Mouse (Mus musculus) thymus, adult 2 months (tissue): ENCODE data around the gene Adam1a. TPM values are rescaled to one million over a fixed set of nuclear protein-coding genes. Genes with fewer than 3 reads are reported as not detected.
"Not testable (repeated sequence)": the region's sequence is repeated elsewhere in the genome, so short reads cannot be mapped to it uniquely, and the experiment has no call there.

ENCODE experiments used
- DNase-seq: peaks from one replicate; pipeline ENCODE4 v3.0.0; 2021
- H3K27ac ChIP-seq: fragments of 200-500 bp; 2 replicates; pipeline ENCODE4 v1.5.1; 2012; ENCODE audit warnings: low read length, control low read depth; ENCODE audit not compliant: control insufficient read depth, insufficient read depth
- H3K27me3 ChIP-seq: fragments of 200-500 bp; 2 replicates; pipeline ENCODE4 v1.6.1; 2012; ENCODE audit warnings: mild to moderate bottlenecking, low read length, moderate library complexity, mixed read lengths; ENCODE audit not compliant: control insufficient read depth, insufficient read depth
- H3K36me3 ChIP-seq: fragments of 200-500 bp; 2 replicates; pipeline ENCODE4 v1.6.1; 2012; ENCODE audit warnings: mild to moderate bottlenecking, low read length, moderate library complexity; ENCODE audit not compliant: control insufficient read depth, insufficient read depth
- H3K4me1 ChIP-seq: fragments of 200-500 bp; replicated peaks from 2 replicates; pipeline ENCODE4 v1.6.1; 2012; ENCODE audit warnings: low read length; ENCODE audit not compliant: control insufficient read depth, insufficient read depth
- H3K4me3 ChIP-seq: fragments of 200-500 bp; 2 replicates; pipeline ENCODE4 v1.5.1; 2012; ENCODE audit warnings: mild to moderate bottlenecking, low read length, control low read depth, moderate library complexity; ENCODE audit not compliant: control insufficient read depth, insufficient read depth
- CTCF ChIP-seq: fragments of 200-500 bp; IDR thresholded peaks from 2 replicates; pipeline ENCODE4 v1.5.1; 2012; ENCODE audit warnings: mild to moderate bottlenecking, control low read depth, low read length, moderate library complexity, borderline replicate concordance; ENCODE audit not compliant: control insufficient read depth, poor library complexity, insufficient read depth; ENCODE audit errors: extremely low read depth
- POLR2A ChIP-seq: fragments of 200-500 bp; IDR thresholded peaks from 2 replicates; pipeline ENCODE4 v1.6.1; 2012; ENCODE audit warnings: mild to moderate bottlenecking, low read length, control low read depth, moderate library complexity; ENCODE audit not compliant: control insufficient read depth, poor library complexity, insufficient read depth; ENCODE audit errors: extremely low read depth
- whole genome bisulfite sequencing: fragments of 180-500 bp; shearing (Covaris S2); methylation state at CpG from one replicate; pipeline ENCODE4 v1.1.7; 2018; 5-methylcytosine and 5-hydroxymethylcytosine counted together
- polyA plus RNA-seq: library from polyadenylated mRNA; depleted of rRNA; stranded (reverse); fragments of >200 nt; gene quantifications from 2 replicates; pipeline ENCODE4 v1.2.3, GENCODE M21; 2012

Gene Adam1a
- polyA plus RNA-seq, 1 experiment, result 6.8 TPM

DNA sequence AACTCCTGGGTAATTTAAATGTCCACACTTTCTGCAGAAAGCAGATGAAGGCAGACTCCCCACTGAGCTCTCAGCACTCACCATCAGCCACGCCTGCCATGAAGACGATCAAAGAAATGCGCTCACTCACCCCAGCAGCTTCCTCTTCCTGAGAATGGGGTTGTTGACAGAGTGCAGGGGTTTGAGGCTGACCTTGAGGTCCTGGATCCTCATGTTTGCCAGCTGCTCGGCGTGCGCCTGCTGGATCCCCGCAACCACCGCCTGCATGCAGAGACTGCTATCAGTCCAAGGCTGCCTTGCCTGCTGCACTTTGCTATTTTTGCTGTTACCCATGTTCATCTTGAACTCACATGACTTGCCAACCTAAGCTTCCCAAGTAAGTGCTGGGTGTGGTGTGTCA, 18.3 kb downstream of the Adam1a start:
- no peak overlapping the region for H3K4me3 ChIP-seq
- H3K27me3 ChIP-seq, result no peaks in the 10 kb centered on the region
- H3K27ac ChIP-seq, result no peak overlapping the region
- no peak for DNase-seq
- TF ChIP-seq CTCF (no peak), POLR2A (no peak)
- no peaks in the 10 kb centered on the region for H3K4me1 ChIP-seq
- WGBS, result 41% methylated on average over 8 of the region's 8 CpGs
- H3K36me3 ChIP-seq, result peaks cover 70% of the 10 kb centered on the region

DNA sequence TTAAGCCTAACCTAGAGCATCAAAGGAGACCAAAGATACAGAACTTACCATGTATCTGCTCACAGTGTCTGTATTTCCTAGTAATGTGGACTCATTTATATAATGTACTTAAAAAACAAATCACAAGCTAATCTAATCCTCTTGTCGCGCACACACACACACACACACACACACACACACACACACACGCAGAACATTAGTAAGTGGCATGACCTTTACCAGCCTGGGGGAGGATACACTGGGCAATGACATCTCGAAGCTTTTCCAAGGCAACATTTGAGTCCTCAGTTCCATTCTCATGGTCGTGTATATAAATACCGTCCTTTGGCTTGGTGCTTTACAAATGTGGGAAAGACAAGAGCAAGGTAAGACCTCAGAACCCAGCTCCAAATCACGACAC, 18.8 kb downstream of the Adam1a start:
- Histone ChIP-seq H3K27me3 (no peaks in the 10 kb centered on the region), H3K27ac (no peak overlapping the region), H3K4me3 (no peak overlapping the region), H3K4me1 (no peaks in the 10 kb centered on the region), H3K36me3 (peaks cover 68% of the 10 kb centered on the region)
- TF ChIP-seq CTCF, result no peak
- TF ChIP-seq POLR2A, result no peak
- DNase-seq, result no peak
- 91% methylated on average over 7 of the region's 7 CpGs for WGBS

DNA sequence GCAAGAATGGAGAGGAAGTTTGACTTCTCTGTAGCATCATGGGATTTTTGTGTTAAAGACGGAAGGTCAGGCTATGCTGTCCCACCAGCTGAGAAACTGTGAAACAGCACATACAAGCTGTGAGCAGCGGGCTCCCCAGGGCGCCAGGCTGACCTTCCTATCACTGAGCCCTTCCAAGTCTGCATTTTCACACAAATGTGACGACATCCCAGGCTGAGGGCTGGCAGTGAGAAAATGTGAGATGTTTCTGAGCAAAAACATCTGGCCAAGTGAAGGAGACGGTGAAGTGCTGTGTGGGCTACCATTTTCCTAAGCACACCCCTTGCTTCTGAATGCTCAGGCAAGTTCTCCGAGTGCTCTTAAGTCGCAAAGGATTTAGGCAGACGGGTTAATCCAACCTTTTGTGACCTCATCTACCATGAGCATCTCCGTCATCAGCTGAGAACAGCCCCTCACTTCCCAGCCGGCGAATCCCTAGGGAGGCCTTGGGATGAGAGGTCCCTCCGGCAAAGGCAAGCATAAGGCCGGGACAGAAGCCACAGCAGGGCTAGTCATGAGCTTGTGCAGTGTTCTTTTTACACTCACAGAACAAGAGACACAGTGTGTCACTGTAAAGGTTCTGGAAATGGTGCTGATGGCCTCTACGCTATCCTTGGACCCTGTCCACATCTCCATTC, 19.4 kb downstream of the Adam1a start:
- no peak for TF ChIP-seq CTCF
- no peak for TF ChIP-seq POLR2A
- no peaks in the 10 kb centered on the region for H3K27me3 ChIP-seq
- H3K4me3 ChIP-seq, result no peak overlapping the region
- 97% methylated on average over 14 of the region's 14 CpGs for WGBS
- no peaks in the 10 kb centered on the region for H3K4me1 ChIP-seq
- H3K27ac ChIP-seq, result no peak overlapping the region
- peaks cover 68% of the 10 kb centered on the region for H3K36me3 ChIP-seq
- DNase-seq, result no peak

DNA sequence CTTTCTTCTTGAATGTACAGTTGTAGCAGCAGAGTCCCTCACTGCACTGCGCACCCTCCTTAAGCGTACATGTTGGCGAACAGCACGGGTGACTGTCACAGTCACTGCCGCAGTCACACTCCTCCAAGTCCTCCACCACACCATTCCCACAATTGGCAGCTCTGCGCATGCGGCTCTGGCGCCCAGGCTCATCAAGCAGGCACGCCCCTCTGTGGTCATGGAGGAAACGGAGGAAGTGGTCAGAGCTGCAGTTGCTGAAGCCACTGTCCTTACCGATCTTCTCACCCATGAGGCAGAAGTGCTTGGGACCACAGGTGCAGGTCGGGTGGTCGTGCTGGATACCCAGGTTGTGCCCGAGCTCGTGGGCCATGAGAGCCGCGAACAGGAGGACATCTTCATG, 25.5 kb downstream of the Adam1a start:
- not testable (repeated sequence) for H3K4me3 ChIP-seq, H3K27me3 ChIP-seq, H3K27ac ChIP-seq, H3K4me1 ChIP-seq, DNase-seq
- H3K36me3 ChIP-seq, result peaks cover 19% of the 10 kb centered on the region; the same call in 1 of the 2 replicates
- WGBS, result 24% methylated on average over 10 of the region's 17 CpGs

GRCm38 (mm10) chr5:121518983-121519382, 26.3 kb downstream of the Adam1a start:
- no peak for DNase-seq
- no peak for TF ChIP-seq CTCF
- H3K27me3 ChIP-seq, result no peaks in the 10 kb centered on the region
- WGBS, result 73% methylated on average over 9 of the region's 9 CpGs
- H3K27ac ChIP-seq, result no peak overlapping the region
- H3K4me1 ChIP-seq, result 0 out of 2 replicates have a peak, but pooled peaks cover 4% of the 10 kb centered on the region
- no peak overlapping the region for H3K4me3 ChIP-seq
- peaks cover 13% of the 10 kb centered on the region; the same call in 1 of the 2 replicates for H3K36me3 ChIP-seq

DNA sequence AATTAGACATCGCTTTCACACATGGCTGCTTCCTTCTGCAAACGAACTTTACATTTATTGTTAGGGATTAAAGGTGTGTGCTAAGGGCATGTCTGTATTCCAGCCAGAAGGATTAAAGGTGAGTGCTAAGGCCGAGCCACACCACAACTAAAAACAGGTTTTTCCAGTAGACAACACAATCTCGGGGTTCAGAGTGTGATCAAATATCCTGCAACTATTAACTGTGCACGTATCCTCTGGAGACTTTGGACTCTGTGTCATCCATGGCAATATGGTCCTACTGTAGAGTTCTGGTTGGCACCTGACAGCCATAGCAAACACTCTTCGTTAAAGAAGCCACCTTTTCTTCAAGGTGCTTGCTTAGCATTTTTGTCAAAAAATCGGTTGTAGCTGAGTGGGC, 35.3 kb downstream of the Adam1a start:
- H3K4me3 ChIP-seq, result no peak overlapping the region
- H3K27ac ChIP-seq, result no peak overlapping the region
- no peaks in the 10 kb centered on the region for H3K4me1 ChIP-seq
- no peak for DNase-seq
- no peaks in the 10 kb centered on the region for H3K27me3 ChIP-seq
- no peaks in the 10 kb centered on the region for H3K36me3 ChIP-seq
- TF ChIP-seq POLR2A (no peak), CTCF (no peak)
- WGBS, result 87% methylated on average over 7 of the region's 7 CpGs

GRCm38 (mm10) chr5:121506846-121507245, 38.4 kb downstream of the Adam1a start:
- no peaks in the 10 kb centered on the region for H3K4me1 ChIP-seq
- H3K27me3 ChIP-seq, result no peaks in the 10 kb centered on the region
- H3K4me3 ChIP-seq, result no peak overlapping the region
- no peak for DNase-seq
- no peak overlapping the region for H3K27ac ChIP-seq
- TF ChIP-seq POLR2A (no peak), CTCF (no peak)
- 97% methylated on average over 1 of the region's 1 CpGs for WGBS
- no peaks in the 10 kb centered on the region for H3K36me3 ChIP-seq
